Mouse (Mus musculus) hindbrain, postnatal 0 days (tissue): Measurements from ENCODE around the gene Mup16. TPM values are rescaled to one million over a fixed set of nuclear protein-coding genes. Genes with fewer than 3 reads are reported as not detected.
"Not testable (repeated sequence)": the region's sequence is repeated elsewhere in the genome, so short reads cannot be mapped to it uniquely, and the experiment has no call there.

Source experiments
- ATAC-seq: fragments of 200-750 bp; cut with Nextera tagmentation; 2 replicates; pipeline ENCODE4 v1.8.0; 2017; ENCODE audit warnings: mild to moderate bottlenecking, moderate TSS enrichment, moderate library complexity
- DNase-seq: peaks from one replicate; pipeline ENCODE4 v3.0.0-alpha.2; 2015; ENCODE audit warnings: low spot score
- H3K27ac ChIP-seq: fragments of 300-500 bp; sonication (generic); 2 replicates; pipeline ENCODE4 v1.5.1; 2014; ENCODE audit warnings: mild to moderate bottlenecking
- H3K27me3 ChIP-seq: fragments of 300-500 bp; sonication (generic); 2 replicates; pipeline ENCODE4 v1.6.1; 2014; ENCODE audit warnings: low read length, mixed read lengths; ENCODE audit not compliant: insufficient read depth
- H3K36me3 ChIP-seq: fragments of 300-500 bp; sonication (generic); 2 replicates; pipeline ENCODE4 v1.6.1; 2014; ENCODE audit warnings: low read length, mixed read lengths; ENCODE audit not compliant: insufficient read depth
- H3K4me1 ChIP-seq: fragments of 300-500 bp; sonication (generic); 2 replicates; pipeline ENCODE4 v1.6.1; 2014; ENCODE audit warnings: antibody characterized with exemption, low read length, mixed read lengths; ENCODE audit not compliant: insufficient read depth
- H3K4me2 ChIP-seq: fragments of 300-500 bp; sonication (generic); 2 replicates; pipeline ENCODE4 v1.6.1; 2014; ENCODE audit warnings: low read depth, mild to moderate bottlenecking, low read length, moderate library complexity, mixed read lengths
- H3K4me3 ChIP-seq: fragments of 300-500 bp; sonication (generic); 2 replicates; pipeline ENCODE4 v1.5.1; 2014; ENCODE audit warnings: low read length
- H3K9ac ChIP-seq: fragments of 300-500 bp; sonication (generic); replicated peaks from 2 replicates; pipeline ENCODE4 v1.6.1; 2014; ENCODE audit warnings: mild to moderate bottlenecking, low read length, moderate library complexity, mixed read lengths
- H3K9me3 ChIP-seq: fragments of 300-500 bp; sonication (generic); 2 replicates; pipeline ENCODE4 v1.6.1; 2016; ENCODE audit warnings: low read length, mixed read lengths
- CTCF ChIP-seq: IDR thresholded peaks from 2 replicates; pipeline ENCODE4 v1.5.1; 2016; ENCODE audit warnings: antibody characterized with exemption, control low read depth, low read depth
- WGBS: fragments of 180-500 bp; shearing (Covaris S2); extraction: QIAGEN DNeasy Blood & Tissue Kit; methylation state at CpG from one replicate; pipeline ENCODE4 v1.1.7; 2014; 5-methylcytosine and 5-hydroxymethylcytosine counted together
- polyA plus RNA-seq: library from polyadenylated mRNA; unstranded; fragments of >200 nt; fragmentation: Nextera tagmentation; extraction: Ambion mirVana; gene quantifications from 2 replicates; pipeline ENCODE4 v1.2.1, GENCODE M21; 2015
- total RNA-seq: library from RNA; depleted of rRNA; stranded (reverse); fragments of >200 nt; gene quantifications from 2 replicates; pipeline ENCODE4 v1.2.3, GENCODE M21; 2014; rRNA removed

Gene Mup16
- not detected in 2 replicates for total RNA-seq
- polyA plus RNA-seq = not detected in 2 replicates

- not testable (repeated sequence) for ATAC-seq, H3K27me3 ChIP-seq, H3K4me1 ChIP-seq, H3K36me3 ChIP-seq, DNase-seq, H3K4me2 ChIP-seq, H3K9ac ChIP-seq, H3K27ac ChIP-seq, H3K4me3 ChIP-seq, H3K9me3 ChIP-seq
- WGBS = 84% methylated on average over 2 of the region's 4 CpGs
These were observed at the start of gene Mup16 for GRCm38 (mm10) chr4:61519431-61519830. Gene Mup16 (minus strand): TSS chr4:61519531.

DNA sequence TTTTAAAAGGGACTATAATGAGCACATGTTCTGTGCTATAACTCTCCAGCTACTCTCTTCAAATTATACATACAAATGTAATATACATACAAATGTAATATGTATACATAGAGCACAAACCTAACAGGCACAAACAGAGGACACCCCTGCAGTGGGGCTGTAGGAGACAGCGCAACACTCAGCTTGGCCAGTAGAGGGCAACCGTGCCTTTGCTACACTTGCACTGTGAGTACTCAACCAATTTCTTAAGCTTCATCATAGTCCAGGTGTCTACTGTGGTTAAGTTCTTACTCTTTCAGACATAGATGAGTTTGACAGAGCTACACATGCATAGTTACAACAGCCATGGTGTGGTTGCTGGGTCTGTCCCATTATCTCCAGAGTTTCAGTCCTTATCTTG, 36.6 kb upstream of the Mup16 start:
- not testable (repeated sequence) for H3K4me3 ChIP-seq, H3K9ac ChIP-seq, H3K36me3 ChIP-seq, H3K27ac ChIP-seq, H3K27me3 ChIP-seq, DNase-seq, H3K4me2 ChIP-seq, H3K4me1 ChIP-seq, ATAC-seq, H3K9me3 ChIP-seq
- peak; percentile 41 for TF ChIP-seq CTCF
- WGBS = 46% methylated on average over 2 of the region's 2 CpGs

Other genes with a start within 250 kb of the Mup16 start
- not detected in 2 replicates for gene Mup14, start 215.5 kb downstream of the Mup16 start, total RNA-seq
- not detected in 2 replicates for gene Mup14, start 215.5 kb downstream of the Mup16 start, polyA plus RNA-seq
- gene Mup15, start 79.8 kb downstream of the Mup16 start, total RNA-seq = not detected in 2 replicates
- not detected in 2 replicates for gene Mup15, start 79.8 kb downstream of the Mup16 start, polyA plus RNA-seq
- gene Mup17, start 76.3 kb upstream of the Mup16 start, total RNA-seq = not detected in 2 replicates
- gene Mup17, start 76.3 kb upstream of the Mup16 start, polyA plus RNA-seq = not detected in 2 replicates
- not detected in 2 replicates for gene Mup18, start 154.6 kb upstream of the Mup16 start, total RNA-seq
- gene Mup18, start 154.6 kb upstream of the Mup16 start, polyA plus RNA-seq = not detected in 2 replicates